Mouse (Mus musculus) layer of hippocampus, adult 8-10 months (tissue): ENCODE measurements at regions not wholly inside any gene's neighbourhood (a gene's known extent, or its start where the extent isn't known, plus 50 kb on each side); places are given as distances from the start of the nearest gene placed in this dataset.

Source experiments
- DNase-seq, 2 experiments: peaks; one replicate each; pipeline ENCODE4 v3.0.0; 2022; ENCODE audit warnings: low spot score in 2 of 2

DNA sequence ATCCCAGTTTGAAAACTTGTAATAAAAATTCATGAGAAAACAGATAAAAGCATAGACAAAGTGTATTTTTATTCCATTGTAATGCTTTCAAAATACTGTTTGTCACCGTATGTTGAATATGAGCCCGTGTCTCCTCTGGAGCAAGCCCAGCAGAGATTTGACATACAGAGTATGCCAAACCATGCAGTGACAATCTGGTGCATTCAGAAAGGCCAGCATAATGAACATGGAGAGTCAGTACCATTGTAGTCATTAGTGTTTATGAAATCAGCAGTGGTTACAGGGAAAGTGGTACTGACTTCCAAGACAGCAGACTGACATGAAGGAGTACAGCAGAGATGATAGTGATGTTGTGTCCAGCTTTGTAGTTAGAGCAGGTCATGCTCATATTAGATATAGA is 1034.9 kb downstream of the Gm597 start:
- peak in 1 of 2 experiments; percentile 5 for DNase-seq
